Mouse (Mus musculus) lung, postnatal 14 days (tissue): ENCODE measurements around the gene Cdkn1c.

Source experiments
- DNase-seq: peaks from one replicate; pipeline ENCODE4 v3.0.0; 2021

The Cdkn1c gene

GRCm38 (mm10) chr7:143460874-143461273, at the start of gene Cdkn1c:
TSS of gene Cdkn1c (minus strand) at chr7:143461050.
- DNase-seq = peak; percentile 89

DNA sequence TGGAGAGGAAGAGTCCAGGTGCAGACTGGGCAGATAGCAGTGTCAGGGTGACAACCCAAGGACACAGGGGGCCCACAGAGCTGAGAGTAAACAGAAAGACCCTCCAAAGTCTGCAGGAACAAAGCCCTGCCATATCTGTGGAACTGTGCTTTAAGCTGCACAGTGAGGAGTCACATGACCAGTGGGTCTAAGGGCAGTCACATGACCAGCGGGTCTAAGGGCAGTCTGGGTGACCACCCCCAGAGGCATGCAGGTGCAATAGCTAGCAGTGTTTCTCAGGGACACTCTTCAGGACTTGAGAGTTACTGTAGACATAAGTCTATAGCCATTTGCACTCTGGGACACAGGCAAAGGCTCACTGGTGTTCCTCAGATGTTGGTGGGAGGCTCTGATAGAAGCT, 48.7 kb upstream of the Cdkn1c start:
- no peak for DNase-seq

GRCm38 (mm10) chr7:143506675-143507074, 45.8 kb upstream of the Cdkn1c start:
- DNase-seq = peak; percentile 71

GRCm38 (mm10) chr7:143506271-143506670, 45.4 kb upstream of the Cdkn1c start:
- no peak for DNase-seq

DNA sequence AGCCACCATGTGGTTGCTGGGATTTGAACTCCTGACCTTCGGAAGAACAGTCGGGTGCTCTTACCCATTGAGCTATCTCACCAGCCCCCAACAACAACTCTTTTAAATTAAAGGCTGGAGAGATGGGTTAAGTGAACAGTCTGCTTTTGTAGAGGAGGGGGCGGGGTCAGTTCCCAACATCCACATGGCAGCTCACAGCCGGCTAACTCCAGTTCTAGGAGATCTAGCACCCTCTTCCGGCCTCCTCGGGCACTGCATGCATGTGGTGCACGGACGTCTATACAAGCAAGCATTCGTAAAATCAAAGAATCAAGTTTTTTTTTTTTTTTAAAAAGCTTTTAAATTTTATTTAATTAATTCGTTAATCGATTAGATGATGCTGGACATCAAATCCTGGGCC, 45.0 kb upstream of the Cdkn1c start:
- peak; percentile 86 for DNase-seq

DNA sequence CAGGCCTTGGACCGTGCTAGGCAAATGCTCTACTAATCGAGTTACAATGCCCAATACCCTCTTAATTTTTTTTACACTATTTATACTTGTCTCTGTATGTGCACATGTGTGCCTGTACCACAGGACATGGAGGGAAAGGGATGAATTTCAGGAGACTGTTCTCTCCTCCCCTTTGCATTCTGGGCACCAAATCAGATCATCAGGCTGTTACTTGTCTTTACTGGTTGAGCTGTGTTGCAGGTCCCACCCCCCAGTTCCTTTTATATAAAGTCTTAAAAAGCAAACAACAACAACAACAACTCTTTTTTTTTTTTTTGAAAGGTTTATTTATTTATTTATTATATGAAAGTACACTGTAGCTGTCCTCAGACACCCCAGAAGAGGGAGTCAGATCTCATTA, 44.6 kb upstream of the Cdkn1c start:
- no peak for DNase-seq

DNA sequence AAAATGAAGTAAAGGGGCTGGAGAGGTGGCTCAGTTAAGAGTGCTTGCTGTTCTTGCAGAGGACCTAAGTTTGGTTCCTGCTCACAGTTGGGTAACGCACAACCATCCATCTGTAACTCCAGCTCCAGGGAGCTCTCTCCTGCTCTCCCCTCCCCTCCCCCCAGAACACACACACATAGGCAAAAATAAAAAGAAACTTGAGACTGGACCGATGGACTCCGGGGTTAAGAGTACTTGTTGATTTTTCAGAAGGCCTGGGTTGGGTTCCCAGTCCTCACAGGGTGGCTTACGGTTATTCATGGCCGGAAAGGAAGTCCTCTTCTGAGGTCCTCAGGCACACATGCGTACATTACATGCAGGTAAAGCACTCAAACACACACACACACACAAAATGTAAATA, 43.1 kb upstream of the Cdkn1c start:
- DNase-seq = no peak

GRCm38 (mm10) chr7:143502418-143503200, 41.8 kb upstream of the Cdkn1c start, which contains the start of gene Phlda2:
TSS of gene Phlda2 (minus strand) at chr7:143503150.
- peak; percentile 27 for DNase-seq

DNA sequence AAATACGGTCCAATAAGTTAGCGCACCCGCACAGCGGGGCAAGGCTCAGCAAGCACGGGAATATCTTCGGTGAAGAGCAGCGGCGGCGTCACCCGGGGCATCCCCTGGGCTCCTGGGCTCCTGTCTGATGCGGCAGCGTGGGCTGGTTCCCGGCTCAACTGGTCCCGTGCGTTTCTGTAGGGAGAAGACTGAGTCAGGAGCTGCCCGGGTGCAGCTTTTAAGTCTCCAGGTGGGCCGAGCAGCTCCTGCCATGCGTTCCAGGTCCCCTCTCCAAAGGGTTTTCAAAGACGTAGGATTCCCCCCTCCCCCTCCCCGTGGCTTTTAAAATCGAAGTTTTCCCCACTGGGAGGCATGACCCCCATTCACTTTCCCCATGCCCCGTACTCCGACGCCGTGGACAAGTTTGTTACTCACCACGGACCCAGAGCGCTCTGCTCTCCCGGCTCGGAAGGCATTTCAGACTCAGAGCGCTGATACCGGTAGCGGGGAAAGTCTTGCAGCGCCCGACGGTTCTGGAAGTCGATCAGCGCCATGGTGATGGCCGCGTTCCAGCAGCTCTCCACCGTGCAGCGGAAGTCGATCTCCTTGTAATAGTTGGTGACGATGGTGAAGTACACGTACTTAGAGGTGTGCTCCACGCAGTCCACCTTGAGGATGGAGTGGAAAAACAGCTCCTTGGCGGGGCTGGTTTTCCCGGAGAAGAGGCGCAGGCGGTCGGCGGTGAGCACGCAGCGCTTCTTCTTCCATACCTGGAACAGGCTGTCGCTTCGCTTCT, 41.0 kb upstream of the Cdkn1c start:
- DNase-seq = peak; percentile 63

DNA sequence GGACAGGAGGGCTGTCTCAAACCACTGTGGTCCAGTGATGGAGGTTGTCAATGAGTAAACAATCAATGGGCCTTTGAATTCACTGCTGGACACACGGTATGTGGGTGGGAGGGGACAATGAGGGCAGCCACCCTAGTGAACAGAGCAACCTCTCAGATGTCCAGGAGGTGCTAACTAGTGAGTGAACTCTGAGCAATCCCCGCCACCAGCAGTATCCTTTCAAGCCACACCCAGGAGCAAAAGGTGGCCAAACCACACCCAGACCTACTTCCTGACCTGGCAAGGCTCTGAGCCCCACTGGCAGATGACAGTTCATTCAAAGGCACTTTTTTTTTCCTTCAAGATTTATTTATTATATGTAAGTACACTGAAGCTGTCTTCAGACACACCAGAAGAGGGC, 40.1 kb upstream of the Cdkn1c start:
- DNase-seq = no peak

GRCm38 (mm10) chr7:143498584-143498983, 37.7 kb upstream of the Cdkn1c start:
- no peak for DNase-seq

GRCm38 (mm10) chr7:143495104-143495961, 34.5 kb upstream of the Cdkn1c start:
- no peak for DNase-seq

DNA sequence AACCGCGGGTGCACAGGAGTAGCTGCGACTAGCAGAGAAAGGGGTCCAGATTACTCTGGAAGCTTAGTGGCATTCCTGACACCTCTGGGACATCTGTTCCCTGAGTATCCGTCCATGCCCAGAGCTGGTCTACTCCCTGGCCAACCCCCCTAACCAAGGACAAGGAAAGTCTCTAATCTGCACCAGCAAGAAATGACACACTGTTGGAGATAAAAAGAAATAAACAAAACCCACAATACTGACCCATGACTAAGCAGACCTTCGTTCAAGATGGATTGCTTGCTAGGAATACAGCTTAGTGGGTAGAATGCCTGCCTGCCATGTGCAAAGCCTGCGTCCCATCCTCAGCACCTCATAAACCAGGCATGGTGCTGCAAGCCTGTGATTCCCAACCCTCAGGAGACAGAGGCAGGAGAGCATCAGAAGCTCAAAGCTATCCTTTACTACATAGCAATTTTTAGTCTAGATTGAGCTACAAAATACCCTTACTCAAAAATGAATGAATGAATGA, 32.8 kb upstream of the Cdkn1c start:
- DNase-seq = no peak

- DNase-seq = no peak
These were observed 28.9 kb upstream of the Cdkn1c start for GRCm38 (mm10) chr7:143489735-143490134.

GRCm38 (mm10) chr7:143482541-143482940, 21.7 kb upstream of the Cdkn1c start:
- DNase-seq = no peak

GRCm38 (mm10) chr7:143481806-143482387, 21.0 kb upstream of the Cdkn1c start:
- DNase-seq = no peak

GRCm38 (mm10) chr7:143480498-143480897, 19.6 kb upstream of the Cdkn1c start:
- DNase-seq = peak; percentile 83

DNA sequence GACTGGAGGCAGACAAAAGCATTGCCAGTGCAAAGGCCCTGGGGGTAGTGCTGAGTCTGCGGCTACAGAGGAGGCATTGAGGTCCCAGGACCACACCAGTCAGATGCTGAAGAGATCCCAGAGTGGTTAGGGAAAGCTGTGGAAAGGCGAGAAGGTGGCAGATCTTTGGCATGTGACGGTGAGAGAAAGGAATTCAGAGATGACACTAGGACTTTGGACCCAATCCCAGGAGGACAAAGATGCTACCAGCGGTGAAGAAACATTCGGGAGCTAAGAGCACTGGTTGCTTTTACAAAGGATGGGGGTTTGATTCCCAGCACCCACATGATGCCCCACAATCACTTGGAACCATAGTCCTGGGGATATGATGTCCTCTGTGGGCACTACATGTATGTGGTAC, 16.9 kb upstream of the Cdkn1c start:
- DNase-seq = no peak

DNA sequence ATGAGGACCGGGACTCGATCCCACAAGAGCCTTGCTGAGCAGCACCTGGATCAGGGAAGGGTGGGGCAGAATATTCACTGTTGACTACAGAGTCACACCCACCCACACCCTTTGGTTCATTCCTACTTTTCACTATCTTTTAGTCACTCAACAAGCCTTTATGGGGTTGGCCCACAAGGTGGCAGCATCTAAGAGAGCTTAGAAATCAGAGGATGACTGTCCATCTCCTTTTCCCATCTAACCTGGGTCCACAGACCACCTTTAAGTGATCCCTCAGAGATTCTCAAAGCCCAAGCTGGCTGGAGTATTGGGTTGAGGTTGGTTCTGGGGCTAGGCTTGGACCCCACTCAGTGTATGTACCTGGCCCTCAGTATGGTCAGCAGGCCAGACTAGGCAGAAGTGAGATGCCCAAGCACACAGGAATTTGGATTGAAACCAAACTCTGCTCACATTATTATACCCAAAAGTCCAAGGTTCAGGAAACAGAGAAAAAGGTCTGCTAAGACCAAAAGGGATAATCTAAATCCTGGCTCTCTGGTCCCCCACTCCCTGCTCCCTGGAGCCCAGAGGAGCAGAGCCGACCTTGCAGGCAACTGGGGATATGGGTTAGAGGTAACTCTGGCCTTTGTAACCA, 16.0 kb upstream of the Cdkn1c start:
- no peak for DNase-seq

DNA sequence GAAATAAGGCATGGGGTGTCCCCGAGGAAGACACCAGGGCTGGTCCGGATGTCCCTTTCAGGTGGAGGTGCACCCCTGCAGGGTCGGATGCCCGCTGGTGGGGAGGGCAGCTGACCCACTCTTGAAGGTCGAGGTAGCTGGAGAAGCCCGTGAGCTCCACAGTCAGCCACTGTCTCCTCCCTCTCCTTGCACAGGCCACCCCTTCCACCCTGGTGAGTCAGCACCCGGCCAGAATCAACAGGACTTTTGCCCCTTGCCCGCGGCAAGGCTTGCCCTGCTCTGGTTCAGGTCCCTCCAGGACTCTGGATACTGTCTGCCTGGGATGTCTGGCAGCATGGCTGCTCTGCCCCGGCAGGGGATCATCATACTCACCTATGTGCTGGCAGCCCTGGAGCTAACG, 15.0 kb upstream of the Cdkn1c start:
- no peak for DNase-seq

DNA sequence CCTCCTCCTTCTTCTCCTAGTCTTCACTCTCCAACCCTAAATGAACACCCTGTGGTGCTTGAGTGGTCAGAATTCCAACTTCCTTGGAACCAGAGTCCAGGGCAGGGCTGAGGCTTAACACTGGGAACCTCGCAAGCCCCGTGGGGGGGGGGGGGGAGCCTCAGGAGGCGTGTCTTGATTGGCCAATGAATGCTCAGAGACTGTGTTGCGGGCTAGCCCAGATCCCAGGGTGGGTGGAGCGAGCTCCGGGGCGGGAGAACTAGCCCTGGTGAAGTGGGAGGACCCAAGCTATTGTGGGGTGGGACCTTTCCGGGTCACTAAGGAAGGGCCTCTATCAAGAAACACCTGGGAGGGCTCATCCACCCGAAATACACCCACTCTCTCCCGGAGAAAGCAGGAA, 14.0 kb upstream of the Cdkn1c start:
- DNase-seq = no peak
